Mouse (Mus musculus): Measurements from ENCODE around the gene Eml5.

DNA sequence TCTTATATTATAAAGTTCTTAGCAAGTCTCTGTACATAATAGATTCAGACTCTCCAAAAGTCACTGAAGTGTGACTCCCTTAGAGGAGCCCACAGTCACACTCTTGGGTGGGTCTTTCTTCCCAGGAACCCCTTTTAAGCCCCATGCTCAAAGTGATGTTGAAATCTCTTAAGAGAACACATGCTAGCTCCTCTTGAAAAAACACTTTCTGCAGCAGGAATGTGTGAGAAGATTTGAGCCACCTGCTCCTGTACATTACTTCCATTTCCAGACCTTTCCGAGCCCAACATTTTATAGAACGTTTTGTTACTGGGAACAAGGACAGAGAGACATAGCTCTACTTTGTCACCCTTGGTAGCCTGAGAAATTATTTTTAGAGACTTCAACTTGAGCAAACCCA lies 66.4 kb downstream of the Eml5 start:
- TF ChIP-seq CTCF (IDR thresholded peaks at IDR 0.05; ENCODE audit: low read depth), result no peak
- no peak for TF ChIP-seq EP300 (IDR thresholded peaks at IDR 0.05; ENCODE audit: low read depth)
